Mouse (Mus musculus): ENCODE data around the gene Kcnrg. TPM values are rescaled to one million over a fixed set of nuclear protein-coding genes. Genes with fewer than 3 reads are reported as not detected.

Gene Kcnrg
- polyA plus RNA-seq, 1 experiment from 2014 or later, result 0.73 TPM

DNA sequence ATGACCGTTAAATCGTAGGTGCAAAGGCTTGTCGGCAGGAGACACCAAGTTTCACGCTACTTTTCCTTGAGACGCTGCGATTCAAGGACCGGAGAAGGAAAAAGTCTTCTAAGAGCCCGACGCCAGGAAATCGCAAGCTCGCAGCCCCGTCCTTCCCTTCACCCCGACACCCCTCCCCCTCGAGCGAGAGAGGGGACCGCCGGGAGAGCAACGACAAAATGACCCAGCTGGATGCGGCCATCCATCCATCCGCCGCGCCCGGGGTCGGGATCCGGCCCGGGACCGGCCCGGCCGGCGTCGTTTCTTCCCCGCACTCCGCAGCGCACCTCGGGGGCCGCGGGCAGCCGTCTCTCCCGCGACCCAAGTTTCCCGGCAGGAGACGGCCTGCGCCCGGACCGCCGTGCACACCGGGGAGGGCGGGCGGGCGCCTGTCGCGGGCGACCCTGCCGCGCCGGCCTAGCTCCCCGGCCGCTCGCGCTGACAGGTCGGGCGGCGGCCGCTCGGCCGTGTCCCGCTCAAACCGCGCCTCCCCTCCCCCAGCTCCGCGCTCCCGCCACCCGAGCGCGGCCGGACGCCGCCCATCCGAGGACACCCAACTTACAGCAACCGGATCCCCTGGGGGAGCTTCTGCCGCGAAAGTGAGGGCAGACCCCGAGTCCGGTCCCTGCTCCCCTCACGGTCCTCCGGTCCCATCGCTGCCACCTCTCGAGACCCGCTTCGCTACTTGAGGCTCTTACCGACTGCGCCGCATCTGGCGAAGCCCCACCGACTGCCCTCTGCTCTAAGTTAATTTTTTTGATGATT lies 40.8 kb downstream of the Kcnrg start:
- Histone ChIP-seq H3K27ac (peak overlapping the region; percentile 99), H3K27me3 (ENCODE audit: low read depth, poor library complexity, severe bottlenecking) (no peaks in the 10 kb centered on the region), H3K9me3 (replicated peaks) (no peaks in the 10 kb centered on the region), H3K4me1 (peaks cover 10% of the 10 kb centered on the region; the same call in 1 of the 2 replicates), H3K36me3 (no peaks in the 10 kb centered on the region; the same call in 1 of the 2 replicates), H3K4me3 (peak overlapping the region; percentile 92)
- DNase-seq (ENCODE audit: low spot score), result peak; percentile 74
- under 1% methylated on average over 95 of the region's 95 CpGs for WGBS

DNA sequence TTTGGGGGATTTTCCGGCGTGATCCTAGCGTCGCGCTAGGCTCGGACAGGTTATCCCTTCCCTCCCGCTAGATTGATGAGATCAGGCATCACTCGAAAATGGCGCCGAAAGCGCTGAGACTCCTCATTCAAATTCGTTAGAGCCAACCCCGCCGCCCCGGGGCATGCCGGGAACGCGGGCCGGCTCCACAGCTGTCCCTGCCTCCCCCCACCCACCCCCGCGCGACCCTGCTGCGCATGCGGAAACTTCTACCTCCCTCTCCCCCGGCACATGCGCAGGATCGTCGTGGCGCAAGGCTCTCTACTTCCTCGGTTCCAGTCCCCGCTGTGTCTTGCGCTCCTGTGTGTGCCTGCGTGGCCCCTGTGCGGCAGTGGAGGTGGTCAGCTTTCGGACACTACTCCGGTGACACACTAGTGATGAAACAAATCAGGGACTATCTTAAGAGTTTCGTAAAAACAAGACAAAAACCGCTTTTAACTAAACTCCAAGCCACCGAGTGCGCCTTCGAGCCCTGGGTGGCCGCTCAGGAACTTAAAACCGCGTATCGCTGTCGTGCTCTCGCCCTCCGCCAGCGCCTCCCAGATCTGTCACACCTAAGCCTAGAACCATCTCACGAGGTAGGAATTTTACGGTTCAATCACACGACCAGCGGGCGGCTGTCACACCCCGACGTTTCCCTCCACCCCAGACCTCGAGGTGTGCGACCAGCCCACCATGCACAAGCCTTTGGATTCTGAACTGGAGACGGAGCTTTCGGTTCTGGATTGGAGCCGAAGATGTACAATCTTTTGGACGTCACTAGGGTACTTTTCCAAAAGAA lies 41.6 kb downstream of the Kcnrg start:
- H3K27ac ChIP-seq, result peak overlapping the region; percentile 99
- DNase-seq (ENCODE audit: low spot score), result peak; percentile 99
- WGBS, result 4% methylated on average over 62 of the region's 62 CpGs
- no peaks in the 10 kb centered on the region for H3K36me3 ChIP-seq
- peaks cover 10% of the 10 kb centered on the region; the same call in 1 of the 2 replicates for H3K4me1 ChIP-seq
- peak overlapping the region; percentile 92 for H3K4me3 ChIP-seq
- H3K27me3 ChIP-seq (ENCODE audit: low read depth, poor library complexity, severe bottlenecking), result no peaks in the 10 kb centered on the region
- no peaks in the 10 kb centered on the region for H3K9me3 ChIP-seq (replicated peaks)

DNA sequence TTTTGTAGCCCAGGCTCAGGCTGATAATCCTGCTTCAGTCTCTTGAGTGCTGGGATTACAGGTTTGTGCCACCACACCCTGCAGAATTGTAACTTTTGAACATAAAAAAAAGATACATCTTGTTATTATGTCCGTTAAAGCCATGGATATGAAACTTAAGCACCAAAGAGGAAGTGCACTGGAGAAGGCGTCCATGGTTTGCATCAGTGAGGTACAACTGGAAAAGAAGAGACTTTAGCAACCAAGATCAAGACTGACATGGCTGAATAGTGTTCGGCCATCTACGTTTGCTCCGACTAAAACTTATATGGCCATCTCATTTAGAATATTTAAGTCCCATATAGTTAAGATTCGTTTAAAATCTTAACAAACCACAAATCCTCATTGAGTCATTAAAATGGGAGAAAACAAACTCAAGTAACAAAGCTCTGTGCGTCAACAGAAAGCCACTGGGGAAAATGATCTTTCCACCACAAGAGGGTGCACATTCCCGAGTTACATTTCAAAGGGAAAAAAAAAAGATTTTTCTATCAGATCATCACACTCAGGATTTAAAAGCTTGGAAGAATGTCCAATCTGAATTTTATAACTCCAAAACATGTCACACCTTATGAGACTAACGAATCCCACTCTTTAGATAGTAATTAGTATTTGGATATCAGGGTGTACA lies 43.2 kb downstream of the Kcnrg start:
- Histone ChIP-seq H3K4me1 (peaks cover 10% of the 10 kb centered on the region; the same call in 1 of the 2 replicates), H3K27me3 (ENCODE audit: low read depth, poor library complexity, severe bottlenecking) (no peaks in the 10 kb centered on the region), H3K27ac (no peak overlapping the region), H3K4me3 (no peak overlapping the region), H3K36me3 (no peaks in the 10 kb centered on the region), H3K9me3 (replicated peaks) (no peaks in the 10 kb centered on the region)
- 43% methylated on average over 9 of the region's 9 CpGs for WGBS
- DNase-seq (ENCODE audit: low spot score), result no peak

DNA sequence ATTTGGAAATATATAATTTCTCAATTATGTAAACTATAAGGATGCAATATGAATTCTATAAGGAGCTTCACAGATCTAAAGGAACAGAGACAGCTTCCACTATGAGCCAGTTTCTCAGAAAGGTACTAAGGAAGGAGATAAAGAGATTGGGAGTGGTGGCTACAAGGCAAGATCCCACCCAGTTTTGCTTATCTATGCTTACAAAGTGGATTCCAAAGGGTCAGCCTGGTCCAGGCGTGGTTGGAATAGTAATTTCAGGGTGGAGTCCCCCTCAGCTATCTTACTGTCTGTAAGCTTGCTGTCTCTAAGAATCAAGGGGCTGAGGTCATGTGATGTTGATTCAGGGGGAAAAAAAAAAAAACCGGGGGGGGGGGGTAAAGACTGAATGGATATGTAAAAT lies 49.2 kb downstream of the Kcnrg start:
- Histone ChIP-seq H3K4me1 (no peaks in the 10 kb centered on the region), H3K4me3 (no peak overlapping the region), H3K27ac (no peak overlapping the region), H3K27me3 (ENCODE audit: low read depth, poor library complexity, severe bottlenecking) (no peaks in the 10 kb centered on the region), H3K36me3 (no peaks in the 10 kb centered on the region), H3K9me3 (replicated peaks) (no peaks in the 10 kb centered on the region)
- 47% methylated on average over 2 of the region's 2 CpGs for WGBS
- no peak for DNase-seq (ENCODE audit: low spot score)

DNA sequence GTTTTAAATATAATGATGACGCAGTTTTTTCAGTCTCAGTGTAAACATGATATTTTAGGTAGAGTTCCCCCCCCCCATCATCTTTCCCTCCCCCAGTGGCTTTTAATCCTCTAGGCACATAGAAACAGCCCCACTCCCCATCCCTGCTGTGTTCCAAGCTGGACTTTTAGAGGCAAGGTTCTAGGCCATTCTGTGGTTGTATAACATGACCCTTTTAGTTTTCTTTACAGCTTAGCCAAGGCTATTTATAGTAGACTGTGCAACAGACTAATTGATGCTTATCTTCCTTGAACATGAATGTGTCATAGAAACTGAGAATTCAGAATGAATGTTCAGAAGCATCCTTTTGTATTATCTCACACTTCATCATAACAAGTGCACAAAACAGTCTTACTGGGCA lies 54.2 kb downstream of the Kcnrg start:
- H3K9me3 ChIP-seq (replicated peaks), result no peaks in the 10 kb centered on the region
- no peaks in the 10 kb centered on the region for H3K36me3 ChIP-seq
- no peaks in the 10 kb centered on the region for H3K4me1 ChIP-seq
- 87% methylated on average over 1 of the region's 1 CpGs for WGBS
- H3K27me3 ChIP-seq (ENCODE audit: low read depth, poor library complexity, severe bottlenecking), result no peaks in the 10 kb centered on the region
- DNase-seq (ENCODE audit: low spot score), result no peak
- no peak overlapping the region for H3K4me3 ChIP-seq
- H3K27ac ChIP-seq, result no peak overlapping the region

DNA sequence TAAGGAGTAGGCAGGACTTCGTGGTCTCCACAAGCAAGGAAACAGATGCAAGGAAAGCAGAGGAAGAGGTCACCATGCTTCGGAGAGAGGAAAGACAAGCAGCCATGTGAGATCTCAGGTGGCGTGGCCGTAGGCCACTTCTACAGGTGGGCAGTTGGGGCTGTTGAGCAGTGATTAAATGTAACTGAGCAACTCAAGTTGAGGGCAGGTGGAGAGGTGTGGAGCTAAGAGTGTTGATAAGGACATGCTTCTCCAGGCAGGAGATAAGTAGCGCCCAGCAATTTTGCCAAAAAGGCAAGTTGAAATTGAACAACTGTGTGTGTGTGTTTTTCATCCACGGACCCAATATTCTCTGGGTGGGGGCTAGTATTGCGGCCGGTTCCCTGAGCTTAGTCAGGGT lies 55.0 kb downstream of the Kcnrg start:
- H3K27me3 ChIP-seq (ENCODE audit: low read depth, poor library complexity, severe bottlenecking), result no peaks in the 10 kb centered on the region
- no peak for DNase-seq (ENCODE audit: low spot score)
- WGBS, result 89% methylated on average over 8 of the region's 8 CpGs
- no peaks in the 10 kb centered on the region for H3K4me1 ChIP-seq
- H3K36me3 ChIP-seq, result no peaks in the 10 kb centered on the region
- H3K4me3 ChIP-seq, result no peak overlapping the region
- H3K9me3 ChIP-seq (replicated peaks), result no peaks in the 10 kb centered on the region
- H3K27ac ChIP-seq, result no peak overlapping the region

MicroRNA genes within 50 kb of the gene (microRNA counts, 519-probe panel; counts per million panel counts)
- 7,180 counts per million, percentile 97 among the panel's probes with 10 or more counts for microRNA mmu-miR-15a
- 8,212 counts per million, percentile 99 among the panel's probes with 10 or more counts for microRNA mmu-miR-16

Small RNA genes lying within 50 kb of the gene (microRNA-seq; reads per million reads assigned to microRNA genes)
- gene Mir15a (2,990 reads per million, percentile 86 among the genes with 10 or more reads in this experiment), gene Mir16-1 (1,707 reads per million, percentile 81 among the genes with 10 or more reads in this experiment)

Other genes starting within 250 kb of the Kcnrg start
- 9.4 and 10.5 TPM in 2 replicates for gene Ebpl, start 247.0 kb upstream of the Kcnrg start, polyA plus RNA-seq (2016; fragmentation: Nextera tagmentation; extraction: Ambion mirVana)
- gene Kpna3, start 167.6 kb upstream of the Kcnrg start, polyA plus RNA-seq (2016; fragmentation: Nextera tagmentation; extraction: Ambion mirVana), result 71.6 and 76.6 TPM in 2 replicates
- 12.4 and 12.7 TPM in 2 replicates for gene Spryd7, start 50.6 kb upstream of the Kcnrg start, polyA plus RNA-seq (2016; fragmentation: Nextera tagmentation; extraction: Ambion mirVana)
- gene Trim13, start 9.2 kb upstream of the Kcnrg start, polyA plus RNA-seq (2016; fragmentation: Nextera tagmentation; extraction: Ambion mirVana), result 9.9 and 13.2 TPM in 2 replicates

All from limb, embryonic 10.5 days (tissue).